Mouse (Mus musculus) ES-E14 (cell line): ENCODE results near the gene Abr.

Experiments used
- MAFK ChIP-seq: IDR thresholded peaks from 2 replicates; pipeline ENCODE4 v1.6.1; 2014; ENCODE audit warnings: mild to moderate bottlenecking, low read depth, low read length, inconsistent platforms; ENCODE audit not compliant: insufficient read depth
- ZC3H11A ChIP-seq: IDR thresholded peaks from 2 replicates; pipeline ENCODE4 v1.6.1; 2012; ENCODE audit warnings: low read depth, mild to moderate bottlenecking, inconsistent platforms, low read length, borderline replicate concordance

- TF ChIP-seq ZC3H11A (no peak), MAFK (no peak)
Measured at GRCm38 (mm10) chr11:76571613-76571929, 50.5 kb downstream of the Abr start.
